Comparison of ENCODE assay signal across 8 mouse cellular contexts in the genomic region with DNA sequence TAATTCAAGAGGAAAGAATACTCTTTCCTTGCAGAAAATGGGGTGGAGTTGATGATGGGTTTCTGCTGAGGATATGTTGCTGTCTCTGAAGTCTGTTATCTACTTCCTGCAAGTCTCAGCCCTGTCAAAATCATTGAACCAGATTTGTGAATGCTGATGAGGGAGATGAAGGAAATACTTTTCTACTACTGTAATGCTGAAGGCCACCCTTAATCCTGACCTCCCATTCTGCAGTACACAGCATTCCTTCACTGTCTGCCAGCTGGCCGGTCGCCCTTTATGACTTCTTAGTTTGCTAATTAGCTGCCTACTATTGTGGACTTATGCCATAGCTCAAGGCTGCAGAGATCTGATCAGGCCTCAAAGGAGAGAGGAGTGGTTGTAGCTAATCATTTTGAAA. TPM values are rescaled to one million over a fixed set of nuclear protein-coding genes. Genes with fewer than 3 reads are reported as not detected.
DNase-seq lines count a peak whose midpoint lies in the region; ATAC-seq and TF ChIP-seq lines count a peak whose summit lies in the region.

No protein-coding gene starts in this region.

- H3K27ac ChIP-seq in liver, adult 2 months (replicated peaks; ENCODE audit: insufficient read depth, low read depth, low read length) = no peak overlapping the region
- H3K27ac ChIP-seq in lung, embryonic 14.5 days (ENCODE audit: low read depth) = no peak overlapping the region; the same call in 1 of the 2 replicates

- H3K4me2 ChIP-seq in lung, embryonic 14.5 days = no peak overlapping the region

- no peak overlapping the region for H3K9ac ChIP-seq in liver, adult 2 months (ENCODE audit: low read depth, low read length)
- no peak overlapping the region for H3K9ac ChIP-seq in lung, embryonic 14.5 days

- no peak for TF ChIP-seq POLR2A in liver, adult 2 months (IDR thresholded peaks at IDR 0.05; ENCODE audit: extremely low read depth, insufficient read depth, low read length)

- H3K9me3 ChIP-seq in lung, embryonic 14.5 days (ENCODE audit: low read depth, low read length) = no peaks in the 10 kb centered on the region

- H3K27me3 ChIP-seq in liver, adult 2 months (ENCODE audit: control insufficient read depth, insufficient read depth, low read length) = no peaks in the 10 kb centered on the region
- H3K27me3 ChIP-seq in lung, embryonic 14.5 days (ENCODE audit: insufficient read depth, low read length) = no peaks in the 10 kb centered on the region

- no peak for TF ChIP-seq CTCF in liver, adult 2 months (IDR thresholded peaks at IDR 0.05; ENCODE audit: low read depth, low read length)
- no peak for TF ChIP-seq CTCF in lung, embryonic 14.5 days (IDR thresholded peaks at IDR 0.05; ENCODE audit: low read depth)

- H3K4me3 ChIP-seq in liver, adult 2 months (ENCODE audit: insufficient read depth, low read depth, low read length) = no peak overlapping the region
- H3K4me3 ChIP-seq in lung, embryonic 14.5 days (ENCODE audit: low read depth, low read length) = no peak overlapping the region

- DNase-seq in liver, adult 2 months (ENCODE audit: extremely low read depth, low read depth, low spot score) = peak; percentile 73
- no peak for DNase-seq in liver
- DNase-seq in cerebellum, adult 18-20 months = peak; percentile 46 to 53
- DNase-seq in heart, postnatal 36 days = peak; percentile 62 to 74
- DNase-seq in lung, embryonic 14.5 days = peak; percentile 73
- DNase-seq in spleen, postnatal 10 days (ENCODE audit: low spot score in 2 of 2) = no peak

- ATAC-seq in lung, embryonic 14.5 days (ENCODE audit: insufficient read depth) = no peak; the same call in 1 of the 2 replicates
- ATAC-seq in granulocyte monocyte progenitor cell, adult 5-6 weeks (replicated peaks; ENCODE audit: poor library complexity, severe bottlenecking) = no peak
- no peak for ATAC-seq in monocyte, adult 5-6 weeks (replicated peaks; ENCODE audit: insufficient number of reproducible peaks, low FRiP score, low TSS enrichment, poor library complexity, severe bottlenecking)

- peaks cover 12% of the 10 kb centered on the region for H3K4me1 ChIP-seq in liver, adult 2 months (ENCODE audit: control insufficient read depth, insufficient read depth, low read length)
- no peaks in the 10 kb centered on the region for H3K4me1 ChIP-seq in lung, embryonic 14.5 days (ENCODE audit: insufficient read depth)

- intact Hi-C loops in heart, postnatal 36 days (cut with DNase I) = no loop called here

- peaks cover 7% of the 10 kb centered on the region; the same call in 1 of the 2 replicates for H3K79me2 ChIP-seq in liver, adult 2 months (ENCODE audit: control insufficient read depth, insufficient read depth, low read length)

- H3K36me3 ChIP-seq in liver, adult 2 months (ENCODE audit: control insufficient read depth, insufficient read depth, low read length) = peaks cover 27% of the 10 kb centered on the region
- peaks cover 17% of the 10 kb centered on the region for H3K36me3 ChIP-seq in lung, embryonic 14.5 days (ENCODE audit: insufficient read depth)

- WGBS in liver, adult 2 months = 58% methylated on average over 2 of the region's 2 CpGs
- 52% methylated on average over 2 of the region's 2 CpGs for WGBS in lung, embryonic 14.5 days

RNA-seq across cellular contexts. Expression of gene Vcl, which starts 54.6 kb away (rescaled TPM):
- total RNA-seq in liver, adult 2 months (2014; rRNA removed) = 12.1 and 13.6 TPM in 2 replicates
- polyA plus RNA-seq in liver, adult 2 months (2012; rRNA removed) = 7.9 and 9.5 TPM in 2 replicates
- 100 to 1,000 TPM; 113 to 137 TPM for total RNA-seq in heart, postnatal 36 days (2021)
- 64.3 and 69.5 TPM in 2 replicates for polyA plus RNA-seq in lung, embryonic 14.5 days (2014; fragmentation: Nextera tagmentation; extraction: Ambion mirVana)
- 29.0 and 29.8 TPM in 2 replicates for total RNA-seq in granulocyte monocyte progenitor cell, adult 5-6 weeks (2014; fragmentation: Nextera tagmentation)
- 25.2 and 25.4 TPM in 2 replicates for total RNA-seq in granulocyte monocyte progenitor cell, adult 5-6 weeks (2017)
- 51.9 to 56.2 TPM (median 52.1 TPM) in 3 replicates for total RNA-seq in monocyte, adult 5-6 weeks (2017)

Comparison
In these comparisons a context has a peak if more than half of its experiments do, and no peak if none do; other contexts are left out.
1. DNase-seq: peak in liver, adult 2 months (single experiment), cerebellum, adult 18-20 months (2 of 2), heart, postnatal 36 days (2 of 2) and lung, embryonic 14.5 days (single experiment); none in liver (single experiment) and spleen, postnatal 10 days (0 of 2).